Mouse (Mus musculus): Measurements from ENCODE around the gene Klhl30.

Klhl30 gene

GRCm38 (mm10) chr1:91364822-91365644 lies 14.2 kb downstream of the Klhl30 start:
- no peak for DNase-seq (ENCODE audit: low read depth)

GRCm38 (mm10) chr1:91365816-91366214 lies 15.0 kb downstream of the Klhl30 start:
- no peak for DNase-seq (ENCODE audit: low read depth)

- DNase-seq (ENCODE audit: low read depth), result peak; percentile 81
Measured at GRCm38 (mm10) chr1:91366215-91367108, 15.6 kb downstream of the Klhl30 start, which contains the start of gene Erfe. Gene Erfe (plus strand): TSS chr1:91366430.

- no peak for DNase-seq (ENCODE audit: low read depth)
Measured at GRCm38 (mm10) chr1:91367295-91367694, 16.5 kb downstream of the Klhl30 start.

GRCm38 (mm10) chr1:91369408-91369807 lies 18.6 kb downstream of the Klhl30 start:
- DNase-seq (ENCODE audit: low read depth), result no peak

GRCm38 (mm10) chr1:91370055-91370454 lies 19.2 kb downstream of the Klhl30 start:
- no peak for DNase-seq (ENCODE audit: low read depth)

GRCm38 (mm10) chr1:91373414-91373835 lies 22.6 kb downstream of the Klhl30 start:
- no peak for DNase-seq (ENCODE audit: low read depth)

GRCm38 (mm10) chr1:91380453-91381090 lies 29.8 kb downstream of the Klhl30 start:
- DNase-seq (ENCODE audit: low read depth), result peak; percentile 83

- no peak for DNase-seq (ENCODE audit: low read depth)
Measured at GRCm38 (mm10) chr1:91381091-91381471, 30.3 kb downstream of the Klhl30 start.

GRCm38 (mm10) chr1:91390369-91390768 lies 39.6 kb downstream of the Klhl30 start:
- DNase-seq (ENCODE audit: low read depth), result no peak

GRCm38 (mm10) chr1:91397927-91398259 lies 47.1 kb downstream of the Klhl30 start:
- no peak for DNase-seq (ENCODE audit: low read depth)

GRCm38 (mm10) chr1:91398260-91399062 lies 47.6 kb downstream of the Klhl30 start, which contains the start of gene Ilkap:
Gene Ilkap (minus strand): TSS chr1:91398815.
- peak; percentile 92 for DNase-seq (ENCODE audit: low read depth)

GRCm38 (mm10) chr1:91404976-91405375 lies 54.2 kb downstream of the Klhl30 start:
- DNase-seq (ENCODE audit: low read depth), result no peak

- peak; percentile 39 for DNase-seq (ENCODE audit: low read depth)
Measured at GRCm38 (mm10) chr1:91405406-91406169, 54.8 kb downstream of the Klhl30 start.

- no peak for DNase-seq (ENCODE audit: low read depth)
Measured at GRCm38 (mm10) chr1:91407819-91408218, 57.0 kb downstream of the Klhl30 start.

GRCm38 (mm10) chr1:91411631-91412285 lies 60.9 kb downstream of the Klhl30 start:
- DNase-seq (ENCODE audit: low read depth), result no peak
